ENCODE assay signal across 9 mouse cellular contexts in genomic region chr4:130273698-130274345, GRCm38 (mm10). TPM values are rescaled to one million over a fixed set of nuclear protein-coding genes. Genes with fewer than 3 reads are reported as not detected.
A peak's percentile ranks its signal among the peaks of the same experiment; 100 is the strongest.
DNase-seq lines count a peak whose midpoint lies in the region; ATAC-seq and TF ChIP-seq lines count a peak whose summit lies in the region.
"Had no signal": no experiment of that assay in that cellular context is flagged by ENCODE, and none has a peak within 500 bp of the region (broad histone marks: within the 10 kb centered on the region; RNA-seq: fewer than 3 reads in every experiment).

No protein-coding gene starts in this region.

- no peak overlapping the region for H3K9ac ChIP-seq in lung, postnatal 0 days (replicated peaks; ENCODE audit: low read depth)
- H3K9ac ChIP-seq in forebrain, embryonic 12.5 days, result peak overlapping the region; percentile 95

- H3K4me2 ChIP-seq in lung, postnatal 0 days (replicated peaks; ENCODE audit: low read depth, low read length), result peak overlapping the region; percentile 78
- H3K4me2 ChIP-seq in forebrain, embryonic 12.5 days, result peak overlapping the region; percentile 73

- TF ChIP-seq POLR2A in small intestine, adult 2 months (IDR thresholded peaks at IDR 0.05; ENCODE audit: low read depth, low read length), result no peak; the same call in 1 of the 2 replicates

- peak; percentile 43 for DNase-seq in lung, postnatal 0 days (ENCODE audit: low spot score)
- DNase-seq in lung, postnatal 4 days, result no peak
- peak; percentile 75 to 82 for DNase-seq in cerebellum, adult 18-20 months
- DNase-seq in left cerebral cortex, postnatal 14 days (ENCODE audit: low spot score in 2 of 2), result peak; percentile 33 to 49
- no peak for DNase-seq in spleen, postnatal 10 days (ENCODE audit: low spot score in 2 of 2)

- TF ChIP-seq CTCF in lung, postnatal 0 days (IDR thresholded peaks at IDR 0.05), result no peak
- TF ChIP-seq CTCF in small intestine, adult 2 months (IDR thresholded peaks at IDR 0.05; ENCODE audit: extremely low read depth, insufficient read length, insufficient replicate concordance, low read depth, low read length), result no peak

- peaks cover 6% of the 10 kb centered on the region; the same call in 1 of the 2 replicates for H3K4me1 ChIP-seq in lung, postnatal 0 days (ENCODE audit: insufficient read depth, low read depth, low read length)
- H3K4me1 ChIP-seq in forebrain, embryonic 12.5 days, result peaks cover 30% of the 10 kb centered on the region
- peaks cover 15% of the 10 kb centered on the region; the same call in 1 of the 2 replicates for H3K4me1 ChIP-seq in small intestine, adult 2 months (ENCODE audit: control insufficient read depth, insufficient read depth, insufficient read length, low read length)

- intact Hi-C loops in left cerebral cortex, postnatal 14 days (cut with DNase I), result no loop called here

- H3K9me3 ChIP-seq in lung, postnatal 0 days (ENCODE audit: low read length), result no peaks in the 10 kb centered on the region
- no peaks in the 10 kb centered on the region for H3K9me3 ChIP-seq in forebrain, embryonic 12.5 days

- no peaks in the 10 kb centered on the region for H3K36me3 ChIP-seq in lung, postnatal 0 days (ENCODE audit: insufficient read depth, low read length)
- 0 out of 2 replicates have a peak, but pooled peaks cover 4% of the 10 kb centered on the region for H3K36me3 ChIP-seq in forebrain, embryonic 12.5 days (replicated peaks)
- no peaks in the 10 kb centered on the region for H3K36me3 ChIP-seq in small intestine, adult 2 months (ENCODE audit: control insufficient read depth, insufficient read depth, low read length)

- no peak for TF ChIP-seq EP300 in lung, postnatal 0 days (IDR thresholded peaks at IDR 0.05)

- ATAC-seq in lung, postnatal 0 days, result peak; percentile 46
- ATAC-seq in forebrain, embryonic 12.5 days (ENCODE audit: low FRiP score), result peak; percentile 52

- no peak overlapping the region for H3K27ac ChIP-seq in lung, postnatal 0 days (ENCODE audit: low read length)
- peak overlapping the region; percentile 99 for H3K27ac ChIP-seq in forebrain, embryonic 12.5 days
- H3K27ac ChIP-seq in small intestine, adult 2 months (ENCODE audit: insufficient read depth, low read depth, low read length), result 0 out of 2 replicates have a peak overlapping the region, but pooled peaks have one; percentile 24

- peaks cover 14% of the 10 kb centered on the region; the same call in 1 of the 2 replicates for H3K27me3 ChIP-seq in lung, postnatal 0 days (replicated peaks; ENCODE audit: insufficient read depth, low read length)
- peaks cover 11% of the 10 kb centered on the region; the same call in 1 of the 2 replicates for H3K27me3 ChIP-seq in forebrain, embryonic 12.5 days
- H3K27me3 ChIP-seq in small intestine, adult 2 months (ENCODE audit: control insufficient read depth, insufficient read depth, low read length), result no peaks in the 10 kb centered on the region

- 13% methylated on average over 11 of the region's 12 CpGs for WGBS in lung, postnatal 0 days
- 3% methylated on average over 11 of the region's 12 CpGs for WGBS in forebrain, embryonic 12.5 days
- 10% methylated on average over 11 of the region's 12 CpGs for WGBS in small intestine, adult 2 months

- H3K4me3 ChIP-seq in lung, postnatal 0 days (ENCODE audit: low read depth, low read length), result 0 out of 2 replicates have a peak overlapping the region, but pooled peaks have one; percentile 48
- peak overlapping the region; percentile 79 for H3K4me3 ChIP-seq in forebrain, embryonic 12.5 days (replicated peaks)
- H3K4me3 ChIP-seq in small intestine, adult 2 months (ENCODE audit: low read depth, low read length), result peak overlapping the region; percentile 91

RNA-seq across cellular contexts. Expression of gene Serinc2, which starts 5.2 kb away (rescaled TPM):
- 24.7 and 26.6 TPM in 2 replicates for polyA plus RNA-seq in lung, postnatal 0 days (2015; fragmentation: Nextera tagmentation; extraction: Ambion mirVana)
- polyA plus RNA-seq in forebrain, embryonic 12.5 days (2016; fragmentation: Nextera tagmentation; extraction: Ambion mirVana), result 88.9 and 95.5 TPM in 2 replicates
- 1 to 10 TPM; 3.5 to 3.8 TPM for total RNA-seq in left cerebral cortex, postnatal 14 days (2021)
- polyA plus RNA-seq in small intestine, adult 2 months (2012; rRNA removed), result 271 and 356 TPM in 2 replicates
- total RNA-seq: common myeloid progenitor, adult 5-6 weeks had no signal

RNA-seq across cellular contexts. Expression of gene Fabp3, which starts 34.6 kb away (rescaled TPM):
- polyA plus RNA-seq in lung, postnatal 0 days (2015; fragmentation: Nextera tagmentation; extraction: Ambion mirVana), result 88.3 and 112 TPM in 2 replicates
- polyA plus RNA-seq in forebrain, embryonic 12.5 days (2016; fragmentation: Nextera tagmentation; extraction: Ambion mirVana), result 18.8 and 22.3 TPM in 2 replicates
- 100 to 1,000 TPM; 198 to 207 TPM for total RNA-seq in left cerebral cortex, postnatal 14 days (2021)
- 0.71 and 0.72 TPM in 2 replicates for polyA plus RNA-seq in small intestine, adult 2 months (2012; rRNA removed)
- total RNA-seq: common myeloid progenitor, adult 5-6 weeks had no signal

RNA-seq across cellular contexts. Expression of gene Gm10570, which starts 34.7 kb away (rescaled TPM):
- polyA plus RNA-seq in lung, postnatal 0 days (2015; fragmentation: Nextera tagmentation; extraction: Ambion mirVana), result 0.25 and 0.50 TPM in 2 replicates
- not detected in 2 replicates for polyA plus RNA-seq in forebrain, embryonic 12.5 days (2016; fragmentation: Nextera tagmentation; extraction: Ambion mirVana)
- total RNA-seq in left cerebral cortex, postnatal 14 days (2021), result not detected
- 0.27 TPM in 1 of 2 replicates, not detected in the other for polyA plus RNA-seq in small intestine, adult 2 months (2012; rRNA removed)
- total RNA-seq: common myeloid progenitor, adult 5-6 weeks had no signal
- polyA plus RNA-seq: spleen, adult 2 months had no signal

RNA-seq across cellular contexts. Expression of gene Gm853, which starts 51.6 kb away (rescaled TPM):
- not detected in 2 replicates for polyA plus RNA-seq in lung, postnatal 0 days (2015; fragmentation: Nextera tagmentation; extraction: Ambion mirVana)
- polyA plus RNA-seq in forebrain, embryonic 12.5 days (2016; fragmentation: Nextera tagmentation; extraction: Ambion mirVana), result not detected in 2 replicates
- not detected for total RNA-seq in left cerebral cortex, postnatal 14 days (2021)
- polyA plus RNA-seq in small intestine, adult 2 months (2012; rRNA removed), result not detected in 2 replicates
- total RNA-seq: common myeloid progenitor, adult 5-6 weeks had no signal
- polyA plus RNA-seq: spleen, adult 2 months had no signal

Comparison
In these comparisons a context has a peak if more than half of its experiments do, and no peak if none do; other contexts are left out.
1. DNase-seq: peak in lung, postnatal 0 days (single experiment), cerebellum, adult 18-20 months (2 of 2) and left cerebral cortex, postnatal 14 days (2 of 2); none in lung, postnatal 4 days (0 of 2) and spleen, postnatal 10 days (0 of 2).
2. RNA of gene Fabp3, which starts 34.6 kb away (polyA plus RNA-seq): 88.3 to 112 TPM in lung, postnatal 0 days and 18.8 to 22.3 TPM in forebrain, embryonic 12.5 days; 0.71 to 0.72 TPM in small intestine, adult 2 months; every median in the first group is over 10 times any median in the second.
3. Peak in every context shown above with its lines, with median percentiles within 50 percentile points of each other: H3K4me3 ChIP-seq.